Mouse (Mus musculus) bone marrow macrophage, adult 2 months (primary cell): ENCODE data around the gene Exd2. TPM values are rescaled to one million over a fixed set of nuclear protein-coding genes. Genes with fewer than 3 reads are reported as not detected.

Experiments
- H3K27ac ChIP-seq: 2 replicates; pipeline ENCODE4 v1.5.1; 2012; ENCODE audit warnings: low read depth, low read length; ENCODE audit not compliant: insufficient read depth
- H3K4me1 ChIP-seq: 2 replicates; pipeline ENCODE4 v1.6.1; 2012; ENCODE audit warnings: low read length; ENCODE audit not compliant: control insufficient read depth, insufficient read depth
- H3K4me3 ChIP-seq: 2 replicates; pipeline ENCODE4 v1.5.1; 2012; ENCODE audit warnings: mild to moderate bottlenecking, low read length, moderate library complexity; ENCODE audit not compliant: insufficient read depth
- CTCF ChIP-seq: IDR thresholded peaks from 2 replicates; pipeline ENCODE4 v1.5.1; 2012; ENCODE audit warnings: low read depth, mild to moderate bottlenecking, low read length, moderate library complexity
- POLR2A ChIP-seq: IDR thresholded peaks from 2 replicates; pipeline ENCODE4 v1.6.1; 2012; ENCODE audit warnings: mild to moderate bottlenecking, low read depth, low read length, borderline replicate concordance
- polyA plus RNA-seq: library from polyadenylated mRNA; stranded (reverse); fragments of >200 nt; gene quantifications from 2 replicates; pipeline ENCODE4 v1.2.4, GENCODE M21; 2012; ENCODE audit not compliant: missing spikeins, insufficient read depth, insufficient read length

Exd2 gene
- polyA plus RNA-seq, 1 experiment, result 15.8 TPM

- no peaks in the 10 kb centered on the region for H3K4me1 ChIP-seq
- H3K4me3 ChIP-seq, result no peak overlapping the region
- TF ChIP-seq CTCF, result no peak
- TF ChIP-seq POLR2A, result no peak
- no peak overlapping the region for H3K27ac ChIP-seq
Observed at GRCm38 (mm10) chr12:80519621-80520332, 56.9 kb downstream of the Exd2 start.

GRCm38 (mm10) chr12:80522006-80522405, 59.1 kb downstream of the Exd2 start:
- no peak overlapping the region for H3K27ac ChIP-seq
- no peaks in the 10 kb centered on the region for H3K4me1 ChIP-seq
- H3K4me3 ChIP-seq, result no peak overlapping the region
- no peak for TF ChIP-seq POLR2A
- TF ChIP-seq CTCF, result no peak

GRCm38 (mm10) chr12:80524276-80524921, 61.5 kb downstream of the Exd2 start:
- Histone ChIP-seq H3K4me3 (no peak overlapping the region), H3K27ac (no peak overlapping the region), H3K4me1 (no peaks in the 10 kb centered on the region)
- no peak for TF ChIP-seq CTCF
- no peak for TF ChIP-seq POLR2A

GRCm38 (mm10) chr12:80525513-80525912, 62.6 kb downstream of the Exd2 start:
- TF ChIP-seq POLR2A (no peak), CTCF (no peak)
- Histone ChIP-seq H3K27ac (no peak overlapping the region), H3K4me1 (no peaks in the 10 kb centered on the region), H3K4me3 (no peak overlapping the region)

- Histone ChIP-seq H3K4me1 (no peaks in the 10 kb centered on the region), H3K4me3 (no peak overlapping the region), H3K27ac (no peak overlapping the region)
- TF ChIP-seq POLR2A, result no peak
- TF ChIP-seq CTCF, result no peak
Observed at GRCm38 (mm10) chr12:80526511-80526910, 63.6 kb downstream of the Exd2 start.

- TF ChIP-seq CTCF (no peak), POLR2A (no peak)
- Histone ChIP-seq H3K4me3 (no peak overlapping the region), H3K4me1 (no peaks in the 10 kb centered on the region), H3K27ac (no peak overlapping the region)
Observed at GRCm38 (mm10) chr12:80527727-80528389, 65.0 kb downstream of the Exd2 start.

GRCm38 (mm10) chr12:80530052-80530451, 67.2 kb downstream of the Exd2 start:
- TF ChIP-seq POLR2A (no peak), CTCF (no peak)
- no peak overlapping the region for H3K4me3 ChIP-seq
- no peak overlapping the region for H3K27ac ChIP-seq
- H3K4me1 ChIP-seq, result no peaks in the 10 kb centered on the region

- H3K4me3 ChIP-seq, result no peak overlapping the region
- H3K4me1 ChIP-seq, result no peaks in the 10 kb centered on the region
- no peak for TF ChIP-seq POLR2A
- no peak for TF ChIP-seq CTCF
- no peak overlapping the region for H3K27ac ChIP-seq
Observed at GRCm38 (mm10) chr12:80530630-80531029, 67.7 kb downstream of the Exd2 start.

- Histone ChIP-seq H3K4me3 (no peak overlapping the region), H3K4me1 (no peaks in the 10 kb centered on the region), H3K27ac (no peak overlapping the region)
- TF ChIP-seq CTCF (no peak), POLR2A (no peak)
Observed at GRCm38 (mm10) chr12:80531585-80531984, 68.7 kb downstream of the Exd2 start.

- H3K27ac ChIP-seq, result no peak overlapping the region
- no peak overlapping the region for H3K4me3 ChIP-seq
- TF ChIP-seq POLR2A, result no peak
- no peak for TF ChIP-seq CTCF
- no peaks in the 10 kb centered on the region for H3K4me1 ChIP-seq
Observed at GRCm38 (mm10) chr12:80533876-80534275, 71.0 kb downstream of the Exd2 start.
